Mouse (Mus musculus): Measurements from ENCODE around the gene Tmsb15b1. TPM values are rescaled to one million over a fixed set of nuclear protein-coding genes. Genes with fewer than 3 reads are reported as not detected.

Gene Tmsb15b1
- total and polyA plus RNA-seq, 3 experiments = 6.8 to 44.6 (median 6.9) TPM

DNA sequence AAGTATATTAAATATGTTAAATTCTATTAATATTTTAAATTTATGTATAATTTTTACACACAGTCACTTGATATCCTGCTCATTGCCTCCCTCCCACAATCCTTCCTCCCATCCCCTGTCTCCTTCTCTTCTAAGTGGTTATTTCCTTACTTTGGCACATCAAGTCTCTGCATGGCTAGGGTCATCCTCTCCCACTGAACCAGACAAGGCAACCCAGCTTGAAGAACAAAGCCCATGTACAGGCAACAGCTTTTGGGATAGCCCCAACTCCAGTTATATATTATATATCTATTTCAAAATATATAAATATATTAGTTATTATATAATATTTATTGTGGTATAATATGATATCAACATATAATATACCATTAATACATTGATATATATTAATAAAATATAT is 50.8 kb downstream of the Tmsb15b1 start:
- TF ChIP-seq USF1 (IDR thresholded peaks at IDR 0.05; ENCODE audit: low read depth, low read length) = no peak
- TF ChIP-seq IRF4 (IDR thresholded peaks at IDR 0.05; ENCODE audit: low read depth, low read length) = no peak
- no peak for TF ChIP-seq KAT2A (IDR thresholded peaks at IDR 0.05; ENCODE audit: insufficient replicate concordance, low read length)
- TF ChIP-seq CHD2 (IDR thresholded peaks at IDR 0.05; ENCODE audit: low read length) = no peak
- no peak for TF ChIP-seq CTCF (conservative IDR thresholded peaks at IDR 0.05 in 1 of 2, IDR thresholded peaks at IDR 0.05 in 1 of 2; ENCODE audit: low read depth in 2 of 2, low read length in 2 of 2)
- TF ChIP-seq ETS1 (conservative IDR thresholded peaks at IDR 0.05; ENCODE audit: low read depth, low read length) = no peak
- TF ChIP-seq POLR2AphosphoS2 (IDR thresholded peaks at IDR 0.05; ENCODE audit: low read depth, low read length) = no peak
- no peak for TF ChIP-seq RAD21 (IDR thresholded peaks at IDR 0.05; ENCODE audit: low read depth, low read length)
- Histone ChIP-seq H3K4me2 (ENCODE audit: insufficient read depth, low read depth, poor library complexity, severe bottlenecking) (no peak overlapping the region), H3K36me3 (replicated peaks in 1 of 2; ENCODE audit: control insufficient read depth in 1 of 2, insufficient read depth in 1 of 2, low read length in 1 of 2) (no peaks in the 10 kb centered on the region), H3K9ac (ENCODE audit: insufficient read depth, low read depth) (no peak overlapping the region), H3K4me3 (replicated peaks in 1 of 3; ENCODE audit: low read depth in 2 of 3, low read length in 2 of 3, poor library complexity in 1 of 3) (no peak overlapping the region), H3K27ac (ENCODE audit: insufficient read depth, low read depth) (no peak overlapping the region), H3K4me1 (ENCODE audit: control insufficient read depth in 1 of 2, insufficient read depth in 2 of 2) (no peaks in the 10 kb centered on the region), H3K9me3 (replicated peaks; ENCODE audit: low read length) (no peaks in the 10 kb centered on the region), H3K79me2 (replicated peaks; ENCODE audit: control insufficient read depth, extremely low read depth, insufficient read depth, poor library complexity, severe bottlenecking) (no peaks in the 10 kb centered on the region), H3K27me3 (replicated peaks) (no peaks in the 10 kb centered on the region)
- DNase-seq (ENCODE audit: extremely low read depth) = no peak
- in situ Hi-C loops (cut with MboI; ENCODE audit: low pct_ligation_motif_present, low pct_unique_long_range_greater_than_20kb, low sequenced_read_pairs) = no loop called here
- dilution Hi-C loops (cut with MboI; ENCODE audit: extremely low pct_ligation_motif_present, extremely low pct_unique_long_range_greater_than_20kb, low sequenced_read_pairs) = no loop called here

Other genes starting within 250 kb of the Tmsb15b1 start
- gene Morf4l2, start 233.2 kb downstream of the Tmsb15b1 start, total RNA-seq (2012; rRNA removed) = 189 and 254 TPM in 2 replicates
- 585 and 613 TPM in 2 replicates for gene Morf4l2, start 233.2 kb downstream of the Tmsb15b1 start, total RNA-seq (2014; rRNA removed)
- gene Morf4l2, start 233.2 kb downstream of the Tmsb15b1 start, polyA plus RNA-seq (2012; ENCODE audit: insufficient read length, low read depth) = 358 and 445 TPM in 2 replicates
- not detected in 2 replicates for gene Glra4, start 196.7 kb downstream of the Tmsb15b1 start, total RNA-seq (2012; rRNA removed)
- not detected in 2 replicates for gene Glra4, start 196.7 kb downstream of the Tmsb15b1 start, total RNA-seq (2014; rRNA removed)
- not detected in 2 replicates for gene Glra4, start 196.7 kb downstream of the Tmsb15b1 start, polyA plus RNA-seq (2012; ENCODE audit: insufficient read length, low read depth)
- 0.76 and 1.2 TPM in 2 replicates for gene Plp1, start 154.2 kb downstream of the Tmsb15b1 start, total RNA-seq (2012; rRNA removed)
- gene Plp1, start 154.2 kb downstream of the Tmsb15b1 start, total RNA-seq (2014; rRNA removed) = 1.4 and 1.7 TPM in 2 replicates
- 1.3 and 1.5 TPM in 2 replicates for gene Plp1, start 154.2 kb downstream of the Tmsb15b1 start, polyA plus RNA-seq (2012; ENCODE audit: insufficient read length, low read depth)
- 0.04 TPM in 2 replicates for gene Rab9b, start 108.1 kb downstream of the Tmsb15b1 start, total RNA-seq (2012; rRNA removed)
- not detected in 2 replicates for gene Rab9b, start 108.1 kb downstream of the Tmsb15b1 start, total RNA-seq (2014; rRNA removed)
- not detected in 2 replicates for gene Rab9b, start 108.1 kb downstream of the Tmsb15b1 start, polyA plus RNA-seq (2012; ENCODE audit: insufficient read length, low read depth)
- gene H2bfm, start 49.5 kb downstream of the Tmsb15b1 start, total RNA-seq (2012; rRNA removed) = not detected in 2 replicates
- gene H2bfm, start 49.5 kb downstream of the Tmsb15b1 start, total RNA-seq (2014; rRNA removed) = not detected in 2 replicates
- gene H2bfm, start 49.5 kb downstream of the Tmsb15b1 start, polyA plus RNA-seq (2012; ENCODE audit: insufficient read length, low read depth) = not detected in 2 replicates
- 0.38 and 1.2 TPM in 2 replicates for gene Tmsb15b2, start 1.4 kb downstream of the Tmsb15b1 start, total RNA-seq (2012; rRNA removed)
- gene Tmsb15b2, start 1.4 kb downstream of the Tmsb15b1 start, total RNA-seq (2014; rRNA removed) = 45.7 and 106 TPM in 2 replicates
- 4.6 and 13.7 TPM in 2 replicates for gene Tmsb15b2, start 1.4 kb downstream of the Tmsb15b1 start, polyA plus RNA-seq (2012; ENCODE audit: insufficient read length, low read depth)
- gene Tmsb15l, start within 50 bp of the Tmsb15b1 start, total RNA-seq (2012; rRNA removed) = 3.8 and 4.4 TPM in 2 replicates
- 18.5 and 24.4 TPM in 2 replicates for gene Tmsb15l, start within 50 bp of the Tmsb15b1 start, total RNA-seq (2014; rRNA removed)
- gene Tmsb15l, start within 50 bp of the Tmsb15b1 start, polyA plus RNA-seq (2012; ENCODE audit: insufficient read length, low read depth) = 0.87 TPM in 1 of 2 replicates, not detected in the other
- 4.5 and 6.8 TPM in 2 replicates for gene Zcchc18, start 16.3 kb upstream of the Tmsb15b1 start, total RNA-seq (2012; rRNA removed)
- gene Zcchc18, start 16.3 kb upstream of the Tmsb15b1 start, total RNA-seq (2014; rRNA removed) = 0.34 TPM in 2 replicates
- gene Zcchc18, start 16.3 kb upstream of the Tmsb15b1 start, polyA plus RNA-seq (2012; ENCODE audit: insufficient read length, low read depth) = 0.83 and 0.97 TPM in 2 replicates
- 3.3 and 4.2 TPM in 2 replicates for gene Slc25a53, start 61.4 kb upstream of the Tmsb15b1 start, total RNA-seq (2012; rRNA removed)
- 3.1 and 6.2 TPM in 2 replicates for gene Slc25a53, start 61.4 kb upstream of the Tmsb15b1 start, total RNA-seq (2014; rRNA removed)
- gene Slc25a53, start 61.4 kb upstream of the Tmsb15b1 start, polyA plus RNA-seq (2012; ENCODE audit: insufficient read length, low read depth) = 3.0 and 3.5 TPM in 2 replicates
- 6.2 and 6.8 TPM in 2 replicates for gene Fam199x, start 72.7 kb upstream of the Tmsb15b1 start, total RNA-seq (2012; rRNA removed)
- gene Fam199x, start 72.7 kb upstream of the Tmsb15b1 start, total RNA-seq (2014; rRNA removed) = 10.5 and 13.0 TPM in 2 replicates
- gene Fam199x, start 72.7 kb upstream of the Tmsb15b1 start, polyA plus RNA-seq (2012; ENCODE audit: insufficient read length, low read depth) = 3.5 and 4.3 TPM in 2 replicates
- gene Esx1, start 145.2 kb upstream of the Tmsb15b1 start, total RNA-seq (2012; rRNA removed) = 0.47 and 0.63 TPM in 2 replicates
- 0.17 TPM in 1 of 2 replicates, not detected in the other for gene Esx1, start 145.2 kb upstream of the Tmsb15b1 start, total RNA-seq (2014; rRNA removed)
- 2.1 and 2.4 TPM in 2 replicates for gene Esx1, start 145.2 kb upstream of the Tmsb15b1 start, polyA plus RNA-seq (2012; ENCODE audit: insufficient read length, low read depth)

Measured in CH12.LX (cell line).